Mouse (Mus musculus) kidney, postnatal 0 days (tissue): ENCODE measurements around the gene Guk1. TPM values are rescaled to one million over a fixed set of nuclear protein-coding genes. Genes with fewer than 3 reads are reported as not detected.

Experiments
- ATAC-seq: fragments of 200-750 bp; cut with Nextera tagmentation; replicated peaks from 2 replicates; pipeline ENCODE4 v1.8.0; 2017; ENCODE audit warnings: low read depth, moderate number of reproducible peaks, moderate TSS enrichment, moderate library complexity; ENCODE audit not compliant: low FRiP score
- DNase-seq: peaks from one replicate; pipeline ENCODE4 v3.0.0-alpha.2; 2016; ENCODE audit warnings: low spot score
- H3K27ac ChIP-seq: fragments of 300-500 bp; sonication (generic); 2 replicates; pipeline ENCODE4 v1.5.1; 2014; ENCODE audit warnings: mild to moderate bottlenecking
- H3K27me3 ChIP-seq: fragments of 300-500 bp; sonication (generic); 2 replicates; pipeline ENCODE4 v1.6.1; 2014; ENCODE audit warnings: low read length, mixed read lengths; ENCODE audit not compliant: insufficient read depth
- H3K36me3 ChIP-seq: fragments of 300-500 bp; sonication (generic); 2 replicates; pipeline ENCODE4 v1.6.1; 2014; ENCODE audit warnings: low read length, mixed read lengths; ENCODE audit not compliant: insufficient read depth
- H3K4me1 ChIP-seq: fragments of 300-500 bp; sonication (generic); replicated peaks from 2 replicates; pipeline ENCODE4 v1.6.1; 2014; ENCODE audit warnings: antibody characterized with exemption, low read length, mixed read lengths; ENCODE audit not compliant: insufficient read depth
- H3K4me2 ChIP-seq: fragments of 300-500 bp; sonication (generic); 2 replicates; pipeline ENCODE4 v1.6.1; 2014; ENCODE audit warnings: mild to moderate bottlenecking, low read length, moderate library complexity, mixed read lengths
- H3K4me3 ChIP-seq: fragments of 300-500 bp; sonication (generic); replicated peaks from 2 replicates; pipeline ENCODE4 v1.5.1; 2014; ENCODE audit warnings: low read depth, low read length
- H3K9ac ChIP-seq: fragments of 300-500 bp; sonication (generic); 2 replicates; pipeline ENCODE4 v1.6.1; 2014; ENCODE audit warnings: low read depth, low read length
- H3K9me3 ChIP-seq: fragments of 300-500 bp; sonication (generic); replicated peaks from 2 replicates; pipeline ENCODE4 v1.6.1; 2016; ENCODE audit warnings: low read length, inconsistent platforms, mixed read lengths
- CTCF ChIP-seq: IDR thresholded peaks from 2 replicates; pipeline ENCODE4 v1.5.1; 2016; ENCODE audit warnings: antibody characterized with exemption, low read depth, mild to moderate bottlenecking, moderate library complexity
- whole genome bisulfite sequencing: fragments of 180-500 bp; shearing (Covaris S2); extraction: QIAGEN DNeasy Blood & Tissue Kit; methylation state at CpG from one replicate; pipeline ENCODE4 v1.1.7; 2014; 5-methylcytosine and 5-hydroxymethylcytosine counted together
- polyA plus RNA-seq: library from polyadenylated mRNA; unstranded; fragments of >200 nt; fragmentation: Nextera tagmentation; extraction: Ambion mirVana; gene quantifications from 2 replicates; pipeline ENCODE4 v1.2.1, GENCODE M21; 2015

The Guk1 gene
- polyA plus RNA-seq, 1 experiment from 2014 or later = 135 TPM

DNA sequence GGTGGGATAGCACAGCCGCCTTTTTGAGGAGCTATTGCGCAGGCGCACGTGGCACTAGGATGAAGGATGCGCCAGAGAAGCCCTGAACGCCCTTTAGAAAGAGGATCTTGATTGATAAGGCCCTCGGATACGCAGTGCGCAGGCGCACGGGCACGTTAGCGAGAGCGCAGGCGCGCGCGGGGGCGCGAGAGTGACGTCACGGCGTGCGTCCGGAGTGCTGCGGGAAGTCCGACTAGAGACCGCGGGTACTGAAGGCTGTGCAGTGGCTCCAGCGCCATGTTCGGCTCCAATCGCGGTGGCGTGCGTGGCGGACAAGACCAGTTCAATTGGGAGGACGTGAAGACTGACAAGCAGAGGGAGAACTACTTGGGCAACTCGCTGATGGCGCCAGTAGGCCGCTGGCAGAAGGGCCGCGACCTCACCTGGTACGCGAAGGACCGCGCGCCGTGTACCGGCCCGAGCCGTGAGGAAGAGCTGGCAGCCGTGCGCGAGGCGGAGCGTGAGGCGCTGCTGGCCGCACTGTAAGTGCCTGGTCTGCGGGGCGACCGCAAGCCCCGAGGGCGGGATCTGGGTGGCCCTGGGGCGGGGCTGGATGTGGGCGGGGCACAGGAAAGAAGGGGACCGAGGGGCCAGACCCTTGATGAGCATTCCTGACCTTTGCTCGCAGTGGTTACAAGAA is 16.3 kb upstream of the Guk1 start, which contains the start of gene 2310033P09Rik:
Gene 2310033P09Rik, plus strand, starts transcription at position 169 of the 679 bp plus-strand sequence.
- TF ChIP-seq CTCF = 0 out of 2 replicates have a peak, but pooled peaks have one; percentile 5
- Histone ChIP-seq H3K4me1 (no peaks in the 10 kb centered on the region), H3K27me3 (no peaks in the 10 kb centered on the region), H3K27ac (peak within 1 kb of the TSS; percentile 95), H3K9me3 (no peaks in the 10 kb centered on the region), H3K36me3 (peaks cover 21% of the 10 kb centered on the region), H3K4me3 (peak within 1 kb of the TSS; percentile 80), H3K9ac (peak within 1 kb of the TSS; percentile 93), H3K4me2 (peak within 1 kb of the TSS; percentile 71)
- under 1% methylated on average over 67 of the region's 67 CpGs for WGBS
- DNase-seq = peak; percentile 95
- peak; percentile 76 for ATAC-seq

DNA sequence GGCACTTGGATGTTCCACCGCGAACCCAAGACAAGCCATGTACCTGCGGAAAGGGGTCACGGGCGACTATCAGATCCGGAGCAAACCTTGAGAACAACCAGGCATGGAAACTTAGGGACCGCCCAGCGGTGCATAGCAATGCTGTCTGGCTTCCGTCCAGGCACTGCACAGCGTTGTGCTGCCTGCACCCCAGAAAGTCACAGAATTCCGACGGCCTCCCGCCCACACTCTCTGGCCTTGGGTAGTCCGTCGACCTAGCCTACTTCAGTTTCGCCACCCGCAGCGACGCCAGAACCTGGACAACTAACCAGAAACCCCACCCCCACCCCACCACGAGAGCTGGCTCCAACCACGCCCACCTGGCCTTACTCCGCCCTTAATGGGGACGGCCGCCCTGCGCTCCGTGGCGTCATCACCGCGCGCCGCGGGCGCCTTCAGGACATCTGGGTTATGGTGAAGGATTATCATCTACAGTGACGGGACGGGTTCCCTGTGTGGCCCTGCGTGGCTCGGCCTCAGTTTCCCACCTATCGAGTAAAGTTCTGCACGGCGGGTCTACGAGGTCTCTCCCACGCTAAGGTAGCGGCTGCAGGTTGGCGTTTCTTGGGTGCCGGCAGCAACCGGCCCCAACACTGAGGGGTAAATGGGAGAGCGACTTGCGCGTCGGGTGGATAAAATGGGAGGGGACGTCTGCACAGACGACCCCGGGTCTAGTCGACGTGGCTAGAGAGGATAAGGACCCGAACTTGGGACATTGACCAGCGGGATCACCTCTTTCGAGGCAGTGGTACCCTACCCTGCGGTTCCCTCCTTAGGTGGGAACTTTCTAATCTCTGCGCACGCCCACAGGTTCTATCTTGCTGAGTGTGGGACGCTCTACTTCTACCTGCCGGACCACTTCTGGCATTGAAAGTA is 10.3 kb upstream of the Guk1 start, which contains the start of gene Mrpl55:
Gene Mrpl55, plus strand, starts transcription at position 406 of the 915 bp plus-strand sequence.
- peak within 1 kb of the TSS; percentile 70 for H3K9ac ChIP-seq
- no peaks in the 10 kb centered on the region; the same call in 1 of the 2 replicates for H3K4me1 ChIP-seq
- ATAC-seq = peak; percentile 92
- peak within 1 kb of the TSS; percentile 71 for H3K4me3 ChIP-seq
- no peaks in the 10 kb centered on the region for H3K9me3 ChIP-seq
- no peaks in the 10 kb centered on the region for H3K27me3 ChIP-seq
- TF ChIP-seq CTCF = no peak
- H3K27ac ChIP-seq = peak within 1 kb of the TSS; percentile 78
- WGBS = under 1% methylated on average over 63 of the region's 63 CpGs
- peak within 1 kb of the TSS; percentile 76 for H3K4me2 ChIP-seq
- peak; percentile 95 for DNase-seq
- peaks cover 8% of the 10 kb centered on the region for H3K36me3 ChIP-seq

DNA sequence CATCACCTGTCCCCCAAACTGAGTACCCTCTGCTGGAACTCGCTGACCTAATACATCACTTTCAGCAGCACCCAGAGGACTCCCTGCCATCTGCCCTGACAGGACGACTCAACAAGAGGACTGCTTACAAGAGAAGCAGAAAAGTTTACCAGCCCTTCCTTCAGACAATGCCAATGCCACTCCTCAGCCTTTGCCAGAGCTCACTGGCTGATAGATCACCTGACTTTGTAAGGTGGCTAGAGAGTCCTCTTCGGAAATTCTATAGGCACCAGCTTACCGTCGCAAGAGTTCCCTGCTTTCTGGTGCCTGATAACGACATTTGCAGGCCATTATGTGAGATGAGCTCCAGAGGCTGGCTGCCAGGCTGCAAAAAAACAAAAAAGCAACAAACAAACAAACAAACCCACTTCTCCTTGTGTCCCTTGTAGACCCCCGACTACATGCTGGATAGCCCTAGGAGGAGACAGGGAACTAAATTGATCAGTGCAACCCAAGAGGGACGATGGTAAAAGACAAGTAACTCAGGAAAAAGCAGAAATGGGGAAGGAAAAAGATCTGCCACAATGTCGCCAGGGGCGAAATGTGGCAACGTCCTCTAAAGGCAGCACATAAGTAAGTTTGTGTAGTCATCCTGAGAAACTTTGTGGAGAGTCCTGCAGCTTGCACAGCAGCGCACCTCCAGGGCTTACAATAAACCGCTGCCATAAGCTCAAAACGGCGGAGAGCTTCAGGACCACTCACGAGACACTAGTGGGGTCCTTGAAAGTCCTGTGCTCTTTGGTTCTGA is 9.4 kb upstream of the Guk1 start:
- TF ChIP-seq CTCF = no peak
- Histone ChIP-seq H3K36me3 (peaks cover 6% of the 10 kb centered on the region), H3K4me3 (peak overlapping the region; percentile 71), H3K9ac (peak overlapping the region; percentile 70), H3K4me2 (peak overlapping the region; percentile 76), H3K9me3 (no peaks in the 10 kb centered on the region), H3K27ac (peak overlapping the region; percentile 78), H3K4me1 (no peaks in the 10 kb centered on the region; the same call in 1 of the 2 replicates), H3K27me3 (no peaks in the 10 kb centered on the region)
- 30% methylated on average over 16 of the region's 16 CpGs for WGBS
- ATAC-seq = no peak
- peak; percentile 35 for DNase-seq

DNA sequence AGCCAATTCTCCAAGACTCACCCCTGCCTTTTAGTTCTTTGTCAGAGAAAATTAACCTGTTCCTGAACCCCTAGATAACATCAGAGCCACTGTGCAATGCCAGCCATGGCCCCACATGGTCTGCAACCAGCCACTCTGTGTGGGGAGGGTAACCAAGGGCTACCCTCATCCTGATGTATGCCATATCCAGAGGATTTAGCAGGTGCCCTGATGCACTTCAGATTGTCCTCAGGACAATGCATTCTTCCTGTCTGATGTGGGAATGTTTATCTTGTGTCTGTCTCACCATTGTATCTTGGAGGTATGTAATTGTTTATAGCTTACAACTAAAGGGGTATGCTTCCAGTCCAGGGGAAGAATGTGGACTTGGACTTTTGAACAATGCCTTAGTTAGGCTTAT is 4.2 kb upstream of the Guk1 start:
- H3K9ac ChIP-seq = no peak overlapping the region

DNA sequence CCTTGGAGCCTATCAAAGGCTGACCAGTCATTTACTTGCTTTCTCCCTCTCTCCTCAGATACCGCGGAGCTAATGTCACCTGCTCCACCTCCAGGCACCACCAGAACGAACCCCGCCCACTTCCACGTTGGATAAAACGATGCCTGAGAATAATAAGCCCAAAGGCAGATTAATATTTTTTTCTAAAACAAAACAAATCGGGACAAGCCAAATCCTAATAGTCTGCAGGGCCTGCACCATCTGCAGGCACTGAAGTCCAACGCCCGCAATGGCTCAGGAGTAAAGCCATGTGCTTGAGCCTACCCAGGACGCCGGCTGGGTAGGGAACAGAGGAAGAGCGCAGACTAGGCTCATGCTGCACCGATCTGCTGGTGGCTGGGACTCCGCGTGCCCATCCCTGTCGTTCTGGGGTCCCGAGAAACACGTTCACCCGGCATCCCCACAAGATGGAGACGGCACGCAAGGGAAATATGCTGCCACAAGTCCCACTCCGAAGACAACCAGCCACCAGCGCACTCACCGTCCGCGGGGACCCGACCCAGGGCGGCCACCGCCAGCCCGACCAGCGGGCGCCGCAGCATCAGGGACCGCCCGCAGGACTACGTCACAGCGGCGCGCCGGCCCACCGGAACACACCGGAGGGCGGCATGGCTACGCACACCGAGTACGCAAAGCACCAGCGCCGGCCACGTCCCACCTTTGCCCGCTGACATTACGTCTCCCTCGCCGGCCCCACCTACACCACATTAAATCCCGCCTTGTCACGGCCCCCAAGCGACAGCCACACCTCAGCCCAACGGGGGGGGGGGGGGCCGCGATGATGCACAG is 567 bp downstream of the Guk1 start:
- WGBS = under 1% methylated on average over 56 of the region's 59 CpGs

More for the DNA sequence above, 4.2 kb upstream of the Guk1 start:
- H3K4me3 ChIP-seq = no peak overlapping the region
- H3K9me3 ChIP-seq = no peaks in the 10 kb centered on the region
- no peak for ATAC-seq
- H3K27me3 ChIP-seq = no peaks in the 10 kb centered on the region
- no peaks in the 10 kb centered on the region for H3K36me3 ChIP-seq
- no peak overlapping the region for H3K27ac ChIP-seq
- H3K4me2 ChIP-seq = no peak overlapping the region
- no peak for TF ChIP-seq CTCF
- no peak for DNase-seq
- H3K4me1 ChIP-seq = no peaks in the 10 kb centered on the region; the same call in 1 of the 2 replicates

More for the DNA sequence above, 567 bp downstream of the Guk1 start:
- H3K4me2 ChIP-seq = peak overlapping the region; percentile 67
- H3K4me1 ChIP-seq = no peaks in the 10 kb centered on the region; the same call in 1 of the 2 replicates
- no peaks in the 10 kb centered on the region for H3K36me3 ChIP-seq
- H3K9me3 ChIP-seq = no peaks in the 10 kb centered on the region
- DNase-seq (peak; percentile 96), ATAC-seq (peak; percentile 92)
- TF ChIP-seq CTCF = no peak
- peak overlapping the region; percentile 65 for H3K9ac ChIP-seq
- peak overlapping the region; percentile 91 for H3K27ac ChIP-seq
- peak overlapping the region; percentile 54 for H3K4me3 ChIP-seq
- H3K27me3 ChIP-seq = no peaks in the 10 kb centered on the region
